Mouse (Mus musculus): ENCODE data around the gene Tmco1. TPM values are rescaled to one million over a fixed set of nuclear protein-coding genes. Genes with fewer than 3 reads are reported as not detected.

Gene Tmco1
- total and polyA plus RNA-seq, 3 experiments: 110 to 128 TPM; not detected in 1

- Histone ChIP-seq H3K9ac (ENCODE audit: control insufficient read depth, low read depth, low read length, poor library complexity, severe bottlenecking) (peak overlapping the region; percentile 31), H3K36me3 (ENCODE audit: control insufficient read depth in 1 of 2, insufficient read depth in 2 of 2, low read length in 2 of 2) (peaks cover 5 to 61% of the 10 kb centered on the region in 2 experiments; a peak in 3 of 4 replicates), H3K27me3 (ENCODE audit: control insufficient read depth in 1 of 2, insufficient read depth in 2 of 2, low read length in 2 of 2) (no peaks in the 10 kb centered on the region), H3K4me1 (ENCODE audit: control insufficient read depth in 1 of 2, insufficient read depth in 2 of 2, low read length in 2 of 2) (peaks cover 30 to 52% of the 10 kb centered on the region in 2 experiments), H3K27ac (ENCODE audit: control insufficient read depth, low read depth, low read length) (peak overlapping the region; percentile 85), H3K9me3 (replicated peaks; ENCODE audit: insufficient read depth, low read length) (no peaks in the 10 kb centered on the region), H3K79me2 (ENCODE audit: control insufficient read depth, insufficient read depth, low read length, poor library complexity) (peaks cover 95% of the 10 kb centered on the region), H3K4me3 (ENCODE audit: control insufficient read depth in 1 of 2, insufficient read depth in 1 of 2, low read depth in 2 of 2, low read length in 2 of 2) (no peak overlapping the region; a peak in 1 of 4 replicates)
- DNase-seq (ENCODE audit: low read depth, low spot score): peak; percentile 56
- TF ChIP-seq ZKSCAN1 (IDR thresholded peaks at IDR 0.05; ENCODE audit: low read depth, low read length) (no peak), RCOR1 (IDR thresholded peaks at IDR 0.05; ENCODE audit: low read depth, low read length) (no peak), EP300 (IDR thresholded peaks at IDR 0.05; ENCODE audit: low read depth in 1 of 2, low read length in 2 of 2) (no peak), CHD1 (IDR thresholded peaks at IDR 0.05; ENCODE audit: low read depth, low read length) (0 out of 2 replicates have a peak, but pooled peaks have one; percentile 9), NELFE (IDR thresholded peaks at IDR 0.05; ENCODE audit: low read depth, low read length) (no peak), POLR2A (IDR thresholded peaks at IDR 0.05; ENCODE audit: control insufficient read depth in 1 of 2, insufficient read depth in 1 of 2, low read depth in 1 of 2, low read length in 2 of 2, poor library complexity in 1 of 2) (no peak), MEF2A (IDR thresholded peaks at IDR 0.05; ENCODE audit: extremely low read depth, insufficient replicate concordance, low read depth, low read length, poor library complexity, severe bottlenecking) (no peak), HCFC1 (IDR thresholded peaks at IDR 0.05; ENCODE audit: low read depth, low read length) (no peak)
These were observed 39.7 kb upstream of the Tmco1 start for GRCm38 (mm10) chr1:167268360-167269063.

GRCm38 (mm10) chr1:167269350-167269811, 38.8 kb upstream of the Tmco1 start:
- peak; percentile 86 for DNase-seq (ENCODE audit: low read depth, low spot score)
- H3K9ac ChIP-seq (ENCODE audit: control insufficient read depth, low read depth, low read length, poor library complexity, severe bottlenecking): peak overlapping the region; percentile 47
- no peaks in the 10 kb centered on the region for H3K9me3 ChIP-seq (replicated peaks; ENCODE audit: insufficient read depth, low read length)
- H3K36me3 ChIP-seq (ENCODE audit: control insufficient read depth in 1 of 2, insufficient read depth in 2 of 2, low read length in 2 of 2): peaks cover 5 to 61% of the 10 kb centered on the region in 2 experiments; a peak in 3 of 4 replicates
- no peak overlapping the region for H3K4me3 ChIP-seq (ENCODE audit: control insufficient read depth in 1 of 2, insufficient read depth in 1 of 2, low read depth in 2 of 2, low read length in 2 of 2)
- TF ChIP-seq POLR2A (IDR thresholded peaks at IDR 0.05; ENCODE audit: control insufficient read depth in 1 of 2, insufficient read depth in 1 of 2, low read depth in 1 of 2, low read length in 2 of 2, poor library complexity in 1 of 2) (0 out of 4 replicates have a peak, but pooled peaks of 1 of the 2 experiments have one; percentile 20), BHLHE40 (IDR thresholded peaks at IDR 0.05; ENCODE audit: borderline replicate concordance, low read depth, low read length) (peak; percentile 22; the same call in 1 of the 2 replicates), ELF1 (IDR thresholded peaks at IDR 0.05; ENCODE audit: low read depth, low read length) (peak; percentile 59; the same call in 1 of the 2 replicates), UBTF (IDR thresholded peaks at IDR 0.05; ENCODE audit: borderline replicate concordance, insufficient read depth, low read depth, low read length) (no peak), RAD21 (IDR thresholded peaks at IDR 0.05; ENCODE audit: low read depth, low read length) (no peak), SIN3A (IDR thresholded peaks at IDR 0.05; ENCODE audit: low read length) (peak; percentile 69; the same call in 1 of the 2 replicates), ETS1 (IDR thresholded peaks at IDR 0.05; ENCODE audit: low read depth, low read length) (peak; percentile 74), MAZ (IDR thresholded peaks at IDR 0.05; ENCODE audit: low read depth, low read length) (no peak)
- H3K27me3 ChIP-seq (ENCODE audit: control insufficient read depth in 1 of 2, insufficient read depth in 2 of 2, low read length in 2 of 2): no peaks in the 10 kb centered on the region
- H3K79me2 ChIP-seq (ENCODE audit: control insufficient read depth, insufficient read depth, low read length, poor library complexity): peaks cover 94% of the 10 kb centered on the region
- peak overlapping the region; percentile 85 for H3K27ac ChIP-seq (ENCODE audit: control insufficient read depth, low read depth, low read length)
- H3K4me1 ChIP-seq (ENCODE audit: control insufficient read depth in 1 of 2, insufficient read depth in 2 of 2, low read length in 2 of 2): peaks cover 30 to 57% of the 10 kb centered on the region in 2 experiments
